Comparison of ENCODE assay signal across 17 mouse cellular contexts in the genomic region with DNA sequence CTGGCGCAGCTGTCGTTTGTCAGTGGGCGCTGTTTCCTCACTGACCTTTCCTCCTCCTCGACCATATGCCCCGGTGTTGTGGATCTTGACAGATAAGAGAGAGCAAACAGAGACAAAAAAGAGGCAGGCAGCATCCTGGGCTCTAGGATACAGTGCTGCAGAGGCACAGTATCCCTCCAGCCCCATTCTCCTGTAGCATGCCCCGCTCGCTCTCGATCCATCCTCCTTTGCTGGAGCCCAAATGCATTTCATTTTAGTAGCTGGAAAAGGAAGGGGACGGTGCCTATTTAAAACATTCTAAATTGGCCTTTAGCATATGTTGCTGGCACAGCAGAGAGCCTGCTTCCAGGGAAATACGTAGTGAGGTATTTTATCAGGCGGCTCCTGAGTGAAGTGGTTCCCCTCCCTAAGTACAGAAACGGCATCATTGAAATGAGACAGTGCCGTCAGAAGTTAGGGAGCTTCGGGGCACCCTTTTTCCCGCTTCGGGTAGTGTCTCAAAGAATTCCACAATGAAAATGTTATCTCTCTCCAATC.
A peak's percentile ranks its signal among the peaks of the same experiment; 100 is the strongest.
DNase-seq lines count a peak whose midpoint lies in the region; ATAC-seq and TF ChIP-seq lines count a peak whose summit lies in the region.
"Had no signal": no experiment of that assay in that cellular context is flagged by ENCODE, and none has a peak within 500 bp of the region (broad histone marks: within the 10 kb centered on the region; RNA-seq: fewer than 3 reads in every experiment).

No protein-coding gene starts in this region.

- 0 out of 2 replicates have a peak overlapping the region, but pooled peaks have one; percentile 53 for H3K27ac ChIP-seq in heart, embryonic 13.5 days (replicated peaks)
- no peak overlapping the region for H3K27ac ChIP-seq in lung, embryonic 14.5 days (ENCODE audit: low read depth)
- H3K27ac ChIP-seq: embryonic facial prominence, embryonic 12.5 days; forebrain, embryonic 10.5 days; hindbrain, embryonic 14.5 days; limb, embryonic 10.5 days; macrophage had no signal

- 16% methylated on average over 16 of the region's 16 CpGs for WGBS in heart, embryonic 13.5 days
- WGBS in lung, embryonic 14.5 days: 17% methylated on average over 16 of the region's 16 CpGs

- ATAC-seq in heart, embryonic 13.5 days (ENCODE audit: extremely low read depth, insufficient number of reproducible peaks, low FRiP score, low TSS enrichment): no peak
- no peak for ATAC-seq in lung, embryonic 14.5 days (ENCODE audit: insufficient read depth)

- H3K9me3 ChIP-seq in heart, embryonic 13.5 days: no peaks in the 10 kb centered on the region
- no peaks in the 10 kb centered on the region for H3K9me3 ChIP-seq in lung, embryonic 14.5 days (ENCODE audit: low read depth, low read length)
- H3K9me3 ChIP-seq: embryonic facial prominence, embryonic 12.5 days; forebrain, embryonic 10.5 days; limb, embryonic 10.5 days had no signal

- TF ChIP-seq CTCF in lung, embryonic 14.5 days (IDR thresholded peaks at IDR 0.05; ENCODE audit: low read depth): no peak

- H3K4me1 ChIP-seq in heart, embryonic 13.5 days: peaks cover 66% of the 10 kb centered on the region
- H3K4me1 ChIP-seq in lung, embryonic 14.5 days (ENCODE audit: insufficient read depth): no peaks in the 10 kb centered on the region; the same call in 1 of the 2 replicates

- DNase-seq in heart, postnatal 25 days (ENCODE audit: low spot score): no peak
- DNase-seq in lung, embryonic 14.5 days: peak; percentile 21
- DNase-seq in lung, postnatal 25 days (ENCODE audit: low spot score): no peak
- DNase-seq in left cerebral cortex, postnatal 25 days (ENCODE audit: low spot score in 2 of 2): peak; percentile 29 to 87
- DNase-seq in right cerebral cortex, postnatal 25 days: peak; percentile 45
- DNase-seq in layer of hippocampus, postnatal 36 days: no peak
- DNase-seq: cerebellum, adult 8-10 months; gastrocnemius, postnatal 10 days; kidney, adult 9 months; thymus, postnatal 36 days had no signal

- H3K4me2 ChIP-seq in heart, embryonic 13.5 days: peak overlapping the region; percentile 62
- peak overlapping the region; percentile 52 for H3K4me2 ChIP-seq in lung, embryonic 14.5 days
- H3K4me2 ChIP-seq: embryonic facial prominence, embryonic 12.5 days; hindbrain, embryonic 14.5 days had no signal

- H3K9ac ChIP-seq in heart, embryonic 13.5 days: peak overlapping the region; percentile 50
- no peak overlapping the region for H3K9ac ChIP-seq in lung, embryonic 14.5 days
- H3K9ac ChIP-seq: embryonic facial prominence, embryonic 12.5 days; hindbrain, embryonic 14.5 days had no signal

- intact Hi-C loops in heart, postnatal 25 days (cut with DNase I): loop anchor here (10.0 kb wide), 1 partner anchor 241 kb away; no protein-coding TSS in a partner anchor
- intact Hi-C loops in left cerebral cortex, postnatal 25 days (cut with DNase I): loop anchor here (5.0 kb wide), 1 partner anchor 226 kb away; a partner anchor contains a TSS

- no peaks in the 10 kb centered on the region for H3K27me3 ChIP-seq in heart, embryonic 13.5 days (replicated peaks)
- H3K27me3 ChIP-seq in lung, embryonic 14.5 days (ENCODE audit: insufficient read depth, low read length): no peaks in the 10 kb centered on the region
- H3K27me3 ChIP-seq: CH12.LX; embryonic facial prominence, embryonic 12.5 days had no signal

- H3K36me3 ChIP-seq in heart, embryonic 13.5 days: no peaks in the 10 kb centered on the region
- H3K36me3 ChIP-seq in lung, embryonic 14.5 days (ENCODE audit: insufficient read depth): no peaks in the 10 kb centered on the region
- H3K36me3 ChIP-seq: embryonic facial prominence, embryonic 12.5 days; forebrain, embryonic 10.5 days; limb, embryonic 10.5 days had no signal

- peak overlapping the region; percentile 35 for H3K4me3 ChIP-seq in heart, embryonic 13.5 days
- H3K4me3 ChIP-seq in lung, embryonic 14.5 days (ENCODE audit: low read depth, low read length): no peak overlapping the region
- H3K4me3 ChIP-seq: embryonic facial prominence, embryonic 12.5 days; forebrain, embryonic 10.5 days; limb, embryonic 10.5 days had no signal

Comparison
In these comparisons a context has a peak if more than half of its experiments do, and no peak if none do; other contexts are left out.
1. DNase-seq: peak in lung, embryonic 14.5 days (single experiment), left cerebral cortex, postnatal 25 days (2 of 2) and right cerebral cortex, postnatal 25 days (single experiment); none in heart, postnatal 25 days (single experiment), lung, postnatal 25 days (single experiment) and layer of hippocampus, postnatal 36 days (0 of 2).